Mouse (Mus musculus): Measurements from ENCODE around the gene Slc35f3. TPM values are rescaled to one million over a fixed set of nuclear protein-coding genes. Genes with fewer than 3 reads are reported as not detected.
A peak's percentile ranks its signal among the peaks of the same experiment; 100 is the strongest.
"Not testable (repeated sequence)": the region's sequence is repeated elsewhere in the genome, so short reads cannot be mapped to it uniquely, and the experiment has no call there.

Gene Slc35f3
- polyA plus RNA-seq, 1 experiment = not detected

DNA sequence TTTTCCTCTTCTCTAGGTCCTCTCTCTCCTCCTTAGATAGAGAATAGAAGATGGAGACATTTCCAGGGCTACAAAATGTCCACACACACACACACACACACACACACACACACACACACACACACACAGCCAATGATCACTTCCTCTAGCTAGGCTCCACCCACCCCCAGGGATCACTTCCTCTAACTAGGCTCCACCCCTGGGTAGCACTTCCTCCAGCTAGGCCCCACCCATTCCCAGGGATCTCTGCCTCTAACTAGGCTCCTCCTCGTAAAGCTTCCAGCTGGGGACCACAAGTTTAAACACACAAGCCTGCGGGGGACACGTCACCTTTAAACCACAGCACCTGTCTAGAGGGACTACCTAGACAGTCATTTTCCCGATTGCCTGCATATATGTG, 89.2 kb downstream of the Slc35f3 start:
- Histone ChIP-seq H3K4me3 (ENCODE audit: insufficient read depth, low read length) (no peak overlapping the region), H3K4me1 (ENCODE audit: control insufficient read depth, insufficient read depth, low read length) (no peaks in the 10 kb centered on the region), H3K27ac (ENCODE audit: insufficient read depth, low read length) (no peak overlapping the region)
- TF ChIP-seq CTCF (IDR thresholded peaks at IDR 0.05; ENCODE audit: borderline replicate concordance, insufficient read depth, low read length) = no peak
- no peak for TF ChIP-seq POLR2A (IDR thresholded peaks at IDR 0.05; ENCODE audit: low read depth, low read length)

DNA sequence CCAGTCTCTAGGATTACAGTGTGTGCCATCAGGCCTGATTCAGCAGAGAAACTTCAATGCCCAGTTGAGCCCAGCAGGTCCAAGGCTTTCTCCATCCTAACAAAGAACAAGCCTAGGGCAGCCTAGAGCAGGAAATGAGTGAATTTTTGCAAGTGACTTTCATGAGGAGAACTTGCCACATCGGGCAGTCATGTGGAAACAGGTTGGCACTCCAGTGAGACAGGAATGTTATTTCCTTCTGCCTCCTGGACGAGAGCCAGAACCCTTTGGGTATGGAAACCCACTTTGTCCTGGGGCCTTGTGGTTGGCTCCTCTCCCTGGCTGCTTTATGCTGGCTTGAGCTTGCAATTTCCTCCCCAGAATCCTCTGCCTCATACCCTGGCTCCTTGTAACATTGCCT, 93.2 kb downstream of the Slc35f3 start:
- H3K27ac ChIP-seq (ENCODE audit: insufficient read depth, low read length) = no peak overlapping the region
- H3K4me3 ChIP-seq (ENCODE audit: insufficient read depth, low read length) = no peak overlapping the region
- TF ChIP-seq POLR2A (IDR thresholded peaks at IDR 0.05; ENCODE audit: low read depth, low read length) (no peak), CTCF (IDR thresholded peaks at IDR 0.05; ENCODE audit: borderline replicate concordance, insufficient read depth, low read length) (no peak)
- H3K4me1 ChIP-seq (ENCODE audit: control insufficient read depth, insufficient read depth, low read length) = no peaks in the 10 kb centered on the region

DNA sequence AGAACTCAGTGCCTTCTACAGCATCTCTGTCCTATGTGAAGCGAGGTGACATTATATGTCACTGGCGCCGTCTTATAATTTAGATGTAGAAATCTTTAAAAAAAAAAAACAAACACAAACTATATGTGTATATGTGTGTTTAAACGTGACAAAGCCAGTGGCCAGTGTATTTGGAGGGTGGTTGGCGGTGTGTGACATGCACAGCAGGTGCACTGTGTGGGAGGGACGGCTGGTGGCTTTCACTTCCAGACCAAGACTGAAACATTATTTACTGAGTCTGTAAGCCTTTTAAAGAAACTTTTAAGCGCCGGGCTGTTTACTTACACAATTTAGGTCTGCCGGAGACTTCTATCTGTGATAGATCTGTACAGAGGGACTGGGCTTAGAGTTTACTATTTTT, 97.0 kb downstream of the Slc35f3 start:
- Histone ChIP-seq H3K4me1 (ENCODE audit: control insufficient read depth, insufficient read depth, low read length) (no peaks in the 10 kb centered on the region), H3K27ac (ENCODE audit: insufficient read depth, low read length) (no peak overlapping the region), H3K4me3 (ENCODE audit: insufficient read depth, low read length) (no peak overlapping the region)
- TF ChIP-seq POLR2A (IDR thresholded peaks at IDR 0.05; ENCODE audit: low read depth, low read length) = no peak
- no peak for TF ChIP-seq CTCF (IDR thresholded peaks at IDR 0.05; ENCODE audit: borderline replicate concordance, insufficient read depth, low read length)

DNA sequence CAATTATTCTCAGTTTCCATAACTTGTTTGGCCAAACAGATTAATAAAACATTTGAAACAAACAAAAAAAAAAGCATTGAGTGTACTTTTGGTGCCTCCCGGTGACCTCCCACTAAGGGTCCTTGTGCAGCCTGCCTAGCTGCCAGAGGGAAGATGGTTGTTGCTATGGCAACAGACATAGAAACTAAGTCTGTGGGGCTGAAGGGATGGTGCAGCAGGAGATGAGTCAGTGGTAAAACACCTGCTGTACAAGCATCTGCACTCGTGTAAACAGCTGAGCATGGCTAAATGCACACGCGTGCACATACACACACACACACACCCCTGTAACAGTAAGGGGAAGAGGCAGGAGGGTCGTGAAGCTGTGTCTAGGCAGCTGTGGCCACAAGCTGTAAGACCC, 97.6 kb downstream of the Slc35f3 start:
- no peaks in the 10 kb centered on the region for H3K4me1 ChIP-seq (ENCODE audit: control insufficient read depth, insufficient read depth, low read length)
- no peak overlapping the region for H3K4me3 ChIP-seq (ENCODE audit: insufficient read depth, low read length)
- TF ChIP-seq POLR2A (IDR thresholded peaks at IDR 0.05; ENCODE audit: low read depth, low read length) (no peak), CTCF (IDR thresholded peaks at IDR 0.05; ENCODE audit: borderline replicate concordance, insufficient read depth, low read length) (no peak)
- no peak overlapping the region for H3K27ac ChIP-seq (ENCODE audit: insufficient read depth, low read length)

DNA sequence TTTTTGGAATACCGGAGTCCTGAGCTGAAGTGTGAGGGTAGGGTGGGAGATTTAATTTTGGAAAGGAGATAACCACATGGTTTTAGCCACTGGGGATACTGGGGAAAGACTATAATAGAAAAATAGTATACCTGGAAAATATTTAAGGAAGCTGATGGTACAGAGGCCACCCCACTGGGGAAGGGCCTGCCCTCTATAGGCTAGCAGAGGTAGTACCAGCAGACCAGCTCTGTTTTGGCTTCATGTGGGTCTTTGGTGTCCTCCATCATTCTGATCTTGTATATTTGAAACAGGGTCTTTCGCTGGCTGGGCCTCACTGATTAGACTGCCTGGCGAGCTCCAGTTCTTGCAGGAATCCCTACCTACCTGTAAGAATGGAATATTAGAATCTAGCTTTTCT, 100.0 kb downstream of the Slc35f3 start:
- Histone ChIP-seq H3K4me3 (ENCODE audit: insufficient read depth, low read length) (no peak overlapping the region), H3K4me1 (ENCODE audit: control insufficient read depth, insufficient read depth, low read length) (no peaks in the 10 kb centered on the region), H3K27ac (ENCODE audit: insufficient read depth, low read length) (no peak overlapping the region)
- TF ChIP-seq POLR2A (IDR thresholded peaks at IDR 0.05; ENCODE audit: low read depth, low read length) = no peak
- TF ChIP-seq CTCF (IDR thresholded peaks at IDR 0.05; ENCODE audit: borderline replicate concordance, insufficient read depth, low read length) = peak; percentile 16; the same call in 1 of the 2 replicates

DNA sequence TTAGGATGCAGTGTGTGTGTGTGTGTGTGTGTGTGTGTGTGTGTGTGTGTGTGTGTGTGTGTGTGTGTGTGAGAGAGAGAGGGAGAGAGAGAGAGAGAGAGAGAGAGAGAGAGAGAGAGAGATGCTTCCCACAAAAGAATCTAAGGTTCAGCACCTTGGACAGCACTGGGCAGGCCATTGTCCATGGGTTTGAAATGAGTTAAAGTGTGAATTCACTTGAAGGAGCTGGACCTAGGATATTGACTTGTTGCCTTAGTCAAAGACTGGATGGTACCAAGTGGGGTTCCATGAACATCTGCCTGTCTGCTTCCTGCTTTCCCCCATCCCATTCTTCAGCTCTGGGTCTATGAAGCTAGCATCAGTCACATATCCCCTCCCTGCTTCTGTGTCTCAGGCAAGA, 106.2 kb downstream of the Slc35f3 start:
- not testable (repeated sequence) for H3K4me3 ChIP-seq (ENCODE audit: insufficient read depth, low read length); H3K4me1 ChIP-seq (ENCODE audit: control insufficient read depth, insufficient read depth, low read length); H3K27ac ChIP-seq (ENCODE audit: insufficient read depth, low read length)

DNA sequence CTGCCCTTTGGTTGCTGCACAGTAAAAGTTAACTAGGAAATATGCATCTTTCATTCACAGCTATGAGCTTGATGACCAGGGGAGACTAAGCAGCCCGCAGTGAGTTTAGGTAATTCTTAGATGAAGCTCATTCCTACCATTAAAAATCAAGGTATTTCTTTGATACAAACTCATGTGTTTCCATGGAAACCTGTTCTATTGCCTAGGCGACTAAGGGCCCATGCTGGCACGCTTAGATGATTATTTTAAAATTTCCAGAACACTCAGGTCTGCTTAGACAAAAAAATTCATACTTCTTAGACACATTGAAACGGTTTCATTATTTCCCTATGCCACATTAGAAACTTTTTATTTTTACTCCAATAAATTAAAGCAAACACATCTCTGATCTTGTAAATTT, 106.7 kb downstream of the Slc35f3 start:
- TF ChIP-seq CTCF (IDR thresholded peaks at IDR 0.05; ENCODE audit: borderline replicate concordance, insufficient read depth, low read length) = no peak
- TF ChIP-seq POLR2A (IDR thresholded peaks at IDR 0.05; ENCODE audit: low read depth, low read length) = no peak
- H3K4me3 ChIP-seq (ENCODE audit: insufficient read depth, low read length) = no peak overlapping the region
- no peaks in the 10 kb centered on the region for H3K4me1 ChIP-seq (ENCODE audit: control insufficient read depth, insufficient read depth, low read length)
- no peak overlapping the region for H3K27ac ChIP-seq (ENCODE audit: insufficient read depth, low read length)

DNA sequence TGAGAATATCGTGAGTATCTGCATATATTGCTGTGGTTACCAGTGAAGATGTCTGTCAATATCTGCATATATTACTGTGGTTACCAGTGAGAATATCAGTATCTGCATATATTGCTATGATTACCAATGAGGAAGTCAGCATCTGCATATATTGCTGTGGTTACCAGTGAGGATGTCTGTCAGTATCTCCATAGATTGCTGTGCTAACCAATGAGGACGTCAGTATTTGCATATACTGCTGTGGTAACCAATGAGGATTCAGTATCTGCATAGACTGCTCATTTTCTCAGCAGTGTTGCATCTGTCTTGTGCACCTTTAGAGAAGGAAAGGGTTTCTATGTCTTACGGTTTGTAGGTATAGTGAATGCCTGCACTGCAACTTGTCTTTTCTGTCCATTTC, 122.5 kb downstream of the Slc35f3 start:
- Histone ChIP-seq H3K27ac (ENCODE audit: insufficient read depth, low read length) (no peak overlapping the region), H3K4me1 (ENCODE audit: control insufficient read depth, insufficient read depth, low read length) (no peaks in the 10 kb centered on the region), H3K4me3 (ENCODE audit: insufficient read depth, low read length) (no peak overlapping the region)
- TF ChIP-seq CTCF (IDR thresholded peaks at IDR 0.05; ENCODE audit: borderline replicate concordance, insufficient read depth, low read length) = no peak
- TF ChIP-seq POLR2A (IDR thresholded peaks at IDR 0.05; ENCODE audit: low read depth, low read length) = no peak

DNA sequence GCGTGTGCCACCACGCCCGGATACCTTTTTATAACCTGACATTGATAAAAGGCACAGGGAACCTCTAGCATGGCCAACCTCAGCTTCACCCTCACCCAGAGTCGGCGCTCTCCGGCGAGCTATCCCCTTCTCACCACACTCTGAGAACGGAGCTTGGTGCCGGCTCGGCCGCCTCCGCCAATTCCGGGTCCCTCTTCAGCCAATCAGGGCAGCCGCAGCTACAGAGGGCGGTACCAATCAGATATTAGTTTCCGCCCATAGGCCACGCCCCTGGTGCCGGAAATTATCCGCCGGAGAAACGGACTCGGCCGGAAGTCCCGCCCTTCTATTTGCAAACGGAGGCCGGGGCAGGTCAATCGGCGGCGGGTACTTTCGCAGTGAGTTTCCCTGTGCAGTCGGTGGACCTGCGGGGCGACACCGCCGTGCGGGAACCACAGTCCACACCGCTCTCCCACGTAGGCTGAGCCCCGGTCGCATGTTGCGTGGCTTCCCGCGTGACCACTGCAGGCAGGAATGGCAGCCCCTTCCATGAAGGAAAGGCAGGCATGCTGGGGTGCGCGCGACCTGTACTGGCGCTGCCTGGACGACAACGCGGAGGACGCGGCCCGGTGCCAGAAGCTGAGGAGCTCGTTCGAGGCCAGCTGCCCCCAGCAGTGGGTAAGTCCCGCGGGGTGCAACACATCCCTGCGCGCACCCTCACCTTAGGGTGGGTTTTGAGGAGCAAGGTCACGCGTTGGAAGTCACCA, 124.0 kb downstream of the Slc35f3 start, which contains the start of gene Coa6:
Coa6 (plus strand) TSS at position 342 of the 746 bp plus-strand sequence.
- TF ChIP-seq CTCF (IDR thresholded peaks at IDR 0.05; ENCODE audit: borderline replicate concordance, insufficient read depth, low read length) (no peak), POLR2A (IDR thresholded peaks at IDR 0.05; ENCODE audit: low read depth, low read length) (peak; percentile 84)
- Histone ChIP-seq H3K4me1 (ENCODE audit: control insufficient read depth, insufficient read depth, low read length) (no peaks in the 10 kb centered on the region), H3K27ac (ENCODE audit: insufficient read depth, low read length) (peak within 1 kb of the TSS; percentile 15; the same call in 1 of the 2 replicates), H3K4me3 (ENCODE audit: insufficient read depth, low read length) (peak within 1 kb of the TSS; percentile 77)

DNA sequence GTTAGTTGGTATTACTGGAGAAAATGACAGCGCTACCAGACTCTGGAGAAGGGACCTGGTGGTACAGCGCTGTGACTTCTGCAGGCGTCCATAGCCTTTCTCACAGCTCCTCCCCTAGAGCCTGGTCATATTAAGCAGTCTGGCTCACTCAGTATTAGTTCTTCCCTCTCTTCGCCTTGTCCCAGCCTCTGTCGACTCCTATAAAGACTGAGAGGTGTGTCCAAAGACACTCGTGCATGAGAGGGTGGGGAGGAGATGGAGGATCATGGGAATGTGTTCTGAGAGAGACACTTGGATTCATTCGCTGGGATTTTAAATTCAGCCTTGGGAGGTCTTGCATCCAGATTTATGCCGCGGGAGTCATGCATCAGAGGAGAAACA, 124.6 kb downstream of the Slc35f3 start:
- TF ChIP-seq CTCF (IDR thresholded peaks at IDR 0.05; ENCODE audit: borderline replicate concordance, insufficient read depth, low read length) (no peak), POLR2A (IDR thresholded peaks at IDR 0.05; ENCODE audit: low read depth, low read length) (peak; percentile 55)
- no peaks in the 10 kb centered on the region for H3K4me1 ChIP-seq (ENCODE audit: control insufficient read depth, insufficient read depth, low read length)
- peak overlapping the region; percentile 15; the same call in 1 of the 2 replicates for H3K27ac ChIP-seq (ENCODE audit: insufficient read depth, low read length)
- H3K4me3 ChIP-seq (ENCODE audit: insufficient read depth, low read length) = peak overlapping the region; percentile 77

Measured in embryonic fibroblast, embryonic 13.5 days (primary cell).